Mouse (Mus musculus): Measurements from ENCODE around the gene Pim1.
A peak's percentile ranks its signal among the peaks of the same experiment; 100 is the strongest.
"Not testable (repeated sequence)": the region's sequence is repeated elsewhere in the genome, so short reads cannot be mapped to it uniquely, and the experiment has no call there.

The Pim1 gene

DNA sequence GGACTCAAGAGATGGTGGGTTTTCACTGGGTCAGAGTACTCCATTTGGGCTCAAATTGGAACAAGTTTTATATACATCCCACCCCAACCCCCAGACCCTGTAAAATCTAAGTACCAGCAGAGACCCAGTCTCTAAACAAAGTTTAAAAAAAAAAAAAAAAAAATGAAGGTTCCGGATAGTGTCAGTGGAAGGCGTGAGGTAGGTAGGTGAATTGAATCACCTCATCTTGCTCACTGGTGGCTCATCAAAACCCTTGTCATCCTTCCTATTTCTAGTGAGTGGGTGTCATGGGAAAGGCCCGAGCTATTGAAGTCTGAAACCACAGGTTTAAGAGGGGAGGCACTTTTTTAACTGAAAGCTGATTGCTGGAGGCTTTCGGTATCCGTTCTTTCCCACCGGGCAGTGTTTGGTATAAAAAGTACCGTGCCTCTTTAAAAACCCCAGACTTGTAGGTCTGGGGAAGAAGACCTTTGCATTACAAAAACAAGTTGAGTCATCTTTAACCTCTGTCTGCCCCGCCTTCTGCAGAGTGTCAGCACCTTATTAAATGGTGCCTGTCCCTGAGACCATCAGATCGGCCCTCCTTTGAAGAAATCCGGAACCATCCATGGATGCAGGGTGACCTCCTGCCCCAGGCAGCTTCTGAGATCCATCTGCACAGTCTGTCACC is 3.6 kb downstream of the Pim1 start:
- DNase-seq (ENCODE audit: low spot score), result no peak

DNA sequence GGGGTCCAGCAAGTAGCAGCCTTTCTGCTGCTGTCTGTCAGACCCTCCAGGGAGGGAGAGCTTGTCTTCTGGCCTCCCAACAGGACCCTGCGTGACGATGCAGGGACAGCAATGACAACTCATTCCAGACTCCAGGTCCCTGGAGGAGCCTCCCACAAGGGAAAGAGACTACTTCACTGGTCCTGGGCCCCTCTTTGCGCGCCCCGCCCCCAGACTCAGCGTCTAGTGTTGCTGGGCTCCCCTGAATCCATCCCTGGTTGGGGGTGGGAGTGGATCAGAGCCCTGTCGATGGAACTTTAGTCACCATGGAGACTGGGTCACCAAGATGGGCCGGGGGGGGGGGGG is 4.2 kb downstream of the Pim1 start:
- DNase-seq (ENCODE audit: low spot score), result no peak

DNA sequence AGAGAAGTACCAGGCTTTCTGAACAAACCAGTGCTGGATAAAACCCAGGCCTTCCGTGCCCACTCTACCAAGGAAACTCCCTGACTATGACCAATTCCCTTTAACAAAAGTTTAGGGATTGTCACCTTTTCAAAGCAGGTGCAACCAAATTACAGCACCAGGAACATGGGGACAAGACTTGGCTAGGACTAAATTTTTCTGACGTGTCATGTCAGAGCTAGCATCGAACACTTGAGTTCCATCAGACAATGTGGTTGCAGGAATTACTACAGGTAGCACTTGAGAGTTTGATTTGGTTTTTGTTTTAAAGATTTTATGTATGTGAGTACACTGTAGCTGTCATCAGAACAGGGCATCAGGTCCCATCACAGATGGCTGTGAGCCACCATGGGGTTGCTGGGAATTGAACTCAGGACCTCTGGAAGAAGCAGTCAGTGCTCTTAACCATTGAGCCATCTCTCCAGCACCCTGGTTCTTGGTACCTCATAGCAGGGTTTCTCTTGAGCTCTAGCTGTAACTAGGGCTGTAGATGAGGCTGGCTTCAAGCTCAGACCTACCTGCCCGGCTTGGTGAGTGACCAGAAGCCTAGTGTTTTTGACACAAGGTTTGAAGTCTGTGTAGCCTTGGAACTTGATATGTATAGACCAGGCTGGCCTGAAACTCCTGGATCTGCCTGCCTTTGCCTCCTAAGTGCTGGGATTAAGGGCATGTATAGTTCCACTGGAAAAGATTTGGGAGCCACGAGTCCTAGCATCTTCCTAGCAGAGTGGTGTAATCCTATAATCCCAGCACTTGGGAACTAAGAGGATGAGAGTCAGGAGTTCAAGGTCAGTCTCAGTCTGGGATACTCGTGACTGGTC is 5.9 kb downstream of the Pim1 start:
- DNase-seq (ENCODE audit: low spot score), result no peak

DNA sequence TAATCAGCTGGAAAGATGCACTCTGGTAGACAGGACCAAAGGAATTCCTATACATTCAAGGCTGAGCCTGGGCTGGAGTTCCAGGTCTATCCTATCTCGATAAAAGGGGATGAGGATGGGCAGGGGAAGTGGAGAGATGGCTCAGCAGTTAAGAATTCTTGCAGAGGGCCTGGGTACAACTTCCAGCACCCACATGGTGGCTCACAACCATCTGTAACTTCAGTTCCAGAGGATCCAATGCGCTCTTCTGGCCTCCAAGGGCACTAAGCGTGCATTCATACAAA is 6.5 kb downstream of the Pim1 start:
- DNase-seq (ENCODE audit: low spot score), result no peak

DNA sequence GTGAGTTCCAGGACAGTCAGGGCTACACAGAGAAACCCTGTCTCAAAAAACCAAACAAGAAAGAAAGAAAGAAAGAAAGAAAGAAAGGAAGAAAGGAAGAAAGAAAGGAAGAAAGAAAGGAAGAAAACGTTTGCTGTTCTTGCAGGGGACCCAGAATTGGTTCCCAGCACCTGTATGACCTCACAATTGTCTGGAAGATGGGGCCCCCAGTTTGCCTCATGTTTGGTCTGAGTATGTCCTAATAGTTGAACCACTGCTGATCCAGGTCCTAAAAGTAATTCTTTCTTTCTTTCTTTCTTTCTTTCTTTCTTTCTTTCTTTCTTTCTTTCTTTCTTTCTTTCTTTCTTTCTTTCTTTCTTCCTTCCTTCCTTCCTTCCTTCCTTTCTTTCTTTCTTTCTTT is 6.9 kb downstream of the Pim1 start:
- DNase-seq (ENCODE audit: low spot score), result not testable (repeated sequence)

- DNase-seq (ENCODE audit: low spot score), result peak; percentile 34
Measured at GRCm38 (mm10) chr17:29498028-29498427, 7.5 kb downstream of the Pim1 start.

DNA sequence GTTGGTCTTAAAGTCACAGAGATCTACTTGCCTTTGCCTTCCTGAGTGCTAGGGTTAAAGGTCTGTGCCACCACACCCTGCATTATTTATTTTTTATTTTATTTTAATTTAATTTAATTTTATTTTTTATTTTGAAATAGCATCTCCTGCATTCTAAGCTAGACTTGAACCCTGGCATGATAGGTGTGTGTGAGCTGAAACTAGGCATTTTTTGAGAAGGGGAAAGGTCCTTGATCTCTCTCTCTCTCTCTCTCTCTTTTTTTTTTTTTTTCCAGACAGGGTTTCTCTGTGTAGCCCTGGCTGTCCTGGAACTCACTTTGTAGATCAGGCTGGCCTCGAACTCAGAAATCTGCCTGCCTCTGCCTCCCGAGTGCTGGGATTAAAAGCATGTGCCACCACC is 8.4 kb downstream of the Pim1 start:
- DNase-seq (ENCODE audit: low spot score), result not testable (repeated sequence)

GRCm38 (mm10) chr17:29499511-29499910 is 9.0 kb downstream of the Pim1 start:
- no peak for DNase-seq (ENCODE audit: low spot score)

DNA sequence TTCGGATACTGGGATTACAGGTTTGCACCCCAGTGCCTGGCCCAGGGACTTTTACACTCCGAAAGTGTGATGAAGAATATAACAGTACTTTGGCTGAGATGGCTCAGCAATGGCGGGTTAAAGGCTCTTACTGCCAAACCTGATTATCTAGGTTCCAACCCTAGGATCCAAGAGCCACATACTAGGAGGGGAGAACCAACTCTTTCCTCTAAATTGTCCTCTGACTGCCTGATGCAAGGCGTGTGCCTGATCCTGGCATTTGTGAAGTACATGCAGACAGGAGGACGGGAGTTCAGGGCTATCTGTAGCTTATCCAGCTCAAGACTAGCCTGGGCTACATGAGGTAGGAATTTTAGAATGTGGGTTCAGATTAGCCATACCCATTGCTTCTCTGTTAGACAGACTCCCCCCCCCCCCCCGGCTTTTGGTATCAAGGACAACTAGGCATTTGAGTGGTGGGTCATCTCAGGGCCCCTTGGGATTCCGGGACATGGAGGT is 9.7 kb downstream of the Pim1 start:
- DNase-seq (ENCODE audit: low spot score), result no peak

DNA sequence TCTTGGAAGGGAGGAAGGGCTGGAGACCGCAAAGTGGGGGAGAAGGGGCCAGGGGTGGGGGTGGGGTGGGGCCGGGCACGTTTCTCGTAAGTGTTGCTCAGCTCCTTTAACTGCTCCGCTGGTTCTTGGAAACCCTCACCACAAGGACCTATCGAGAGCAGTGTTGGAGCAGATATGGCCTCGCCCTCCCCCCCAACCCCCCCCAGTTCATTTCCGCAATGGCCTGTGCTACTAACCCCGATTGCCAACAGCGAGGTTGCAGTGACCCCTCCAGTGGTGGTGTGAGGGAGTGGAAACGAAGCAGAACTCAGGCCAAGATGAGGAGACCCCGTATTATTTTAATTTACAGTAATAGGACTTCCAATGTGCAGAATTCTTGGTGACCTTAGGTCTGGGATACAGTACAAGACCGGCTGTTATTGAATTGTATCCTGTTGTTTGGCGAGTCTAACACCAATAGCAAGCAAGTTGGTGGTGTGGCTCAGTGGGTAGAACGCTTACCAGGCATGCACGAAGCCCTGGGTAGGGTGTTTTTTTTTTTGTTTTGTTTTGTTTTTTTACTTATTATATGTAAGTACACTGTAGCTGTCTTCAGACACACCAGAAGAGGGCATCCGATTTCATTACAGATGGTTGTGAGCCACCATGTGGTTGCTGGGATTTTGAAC is 10.4 kb downstream of the Pim1 start:
- DNase-seq (ENCODE audit: low spot score), result no peak

DNA sequence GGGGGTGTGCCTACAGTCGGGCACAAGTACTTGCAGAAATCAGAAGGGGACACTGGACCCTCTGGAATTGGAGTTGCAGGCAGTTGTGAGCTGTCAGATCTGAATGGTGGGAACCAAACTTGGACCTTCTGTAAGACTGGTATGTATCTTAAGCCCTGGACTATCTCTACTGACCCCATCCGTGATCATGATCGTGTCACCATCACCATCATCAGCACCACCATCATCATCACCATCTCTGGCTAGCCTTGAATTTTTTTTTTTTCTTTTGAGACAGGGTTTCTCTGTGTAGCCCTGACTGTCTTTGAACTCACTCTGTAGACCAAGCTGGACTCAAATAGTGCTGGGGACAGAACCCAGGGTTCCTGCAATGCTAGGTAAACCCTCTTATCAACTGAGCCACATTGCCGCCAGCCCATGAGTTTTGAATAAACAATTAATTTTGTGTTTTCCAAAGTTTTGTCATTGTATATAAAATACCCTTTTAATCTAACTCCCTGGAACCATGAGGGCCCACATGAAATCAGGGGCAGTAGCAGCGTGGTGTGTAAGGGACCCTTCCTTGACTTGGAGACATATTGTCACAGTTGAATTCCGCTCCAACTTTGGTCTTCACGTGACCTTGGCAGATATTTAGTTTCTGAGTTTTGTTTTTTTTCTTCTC is 11.6 kb downstream of the Pim1 start:
- no peak for DNase-seq (ENCODE audit: low spot score)

DNA sequence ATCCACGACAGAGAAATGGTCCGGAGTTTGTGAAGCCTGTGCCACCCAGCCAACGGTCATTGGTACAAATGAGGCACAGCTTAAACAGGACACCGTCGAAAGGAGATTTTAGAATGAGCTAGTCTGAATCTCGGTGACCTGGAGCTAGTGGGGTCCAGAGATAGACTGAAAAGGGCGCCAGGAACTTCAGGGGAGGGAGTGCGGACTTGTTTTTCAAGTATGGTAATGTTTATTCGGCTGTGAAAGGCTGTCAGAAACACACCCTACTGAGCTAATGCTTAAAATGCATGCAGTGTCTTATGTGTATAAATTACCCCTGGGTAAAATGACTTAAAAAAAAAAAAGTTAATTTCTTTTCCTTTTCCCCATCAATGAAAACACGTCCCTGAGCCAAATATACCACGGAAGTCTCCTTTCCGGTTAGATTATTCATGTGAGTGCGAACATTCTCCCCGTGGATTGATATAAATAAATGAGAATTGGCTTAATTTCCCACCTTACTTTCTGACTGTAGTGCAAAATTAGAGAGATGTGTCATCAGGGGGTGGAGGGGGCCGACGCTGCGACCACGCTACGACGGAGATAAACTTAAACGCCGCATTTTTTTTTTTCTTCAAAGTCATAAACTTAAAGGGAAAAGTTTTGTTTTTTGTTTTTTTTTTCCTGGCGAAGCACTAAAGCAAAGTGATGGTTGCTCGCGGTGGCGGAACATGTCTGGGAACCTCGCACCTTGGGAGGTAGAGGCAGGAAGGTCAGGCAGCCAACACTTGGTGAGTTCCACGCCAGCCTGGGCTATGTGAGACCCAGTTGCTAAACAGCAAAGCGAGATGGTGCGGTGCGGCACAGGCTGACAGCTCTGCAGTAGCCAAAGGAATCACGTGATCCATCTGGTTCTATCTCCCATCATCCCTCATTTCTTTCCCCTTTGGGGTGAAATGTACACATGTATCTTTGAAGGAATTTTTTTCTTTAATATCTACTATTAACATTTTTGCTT is 12.4 kb downstream of the Pim1 start:
- no peak for DNase-seq (ENCODE audit: low spot score)

GRCm38 (mm10) chr17:29503700-29504099 is 13.1 kb downstream of the Pim1 start:
- DNase-seq (ENCODE audit: low spot score), result no peak

DNA sequence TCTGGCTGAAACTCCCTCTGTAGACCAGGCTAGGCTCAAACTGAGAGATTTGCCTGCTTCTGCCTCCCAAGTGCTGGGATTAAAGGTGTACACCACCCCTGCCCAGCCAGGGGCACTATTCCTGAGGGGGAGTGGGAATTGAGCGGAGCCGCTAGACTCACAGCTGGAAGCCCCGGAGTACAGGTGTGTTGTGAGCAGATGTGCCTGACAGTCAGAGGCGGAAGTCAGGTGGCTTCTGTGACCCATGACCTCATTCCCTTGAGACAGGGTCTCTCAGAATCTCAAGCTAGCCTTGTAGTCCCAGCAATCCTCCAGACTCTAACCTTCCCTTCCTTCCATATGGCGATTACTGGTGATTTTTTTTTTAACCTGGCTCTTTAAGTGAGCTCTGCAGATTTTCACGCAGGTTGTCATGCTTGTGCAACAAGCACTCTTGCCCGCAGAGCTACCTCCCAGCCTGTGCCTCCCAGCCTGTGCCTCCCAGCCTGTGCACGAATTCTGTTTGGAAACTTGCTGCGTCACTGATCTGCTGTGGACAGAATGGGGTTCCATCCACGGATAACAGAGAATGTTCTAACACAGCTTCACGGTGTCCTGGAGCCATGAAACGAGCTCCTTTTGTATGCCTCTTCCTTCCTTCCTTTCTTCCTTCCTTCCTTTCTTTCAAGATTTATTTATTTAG is 18.5 kb downstream of the Pim1 start:
- no peak for DNase-seq (ENCODE audit: low spot score)

- DNase-seq (ENCODE audit: low spot score), result no peak
Measured at GRCm38 (mm10) chr17:29510691-29511090, 20.1 kb downstream of the Pim1 start.

GRCm38 (mm10) chr17:29513044-29513730 is 22.6 kb downstream of the Pim1 start:
- DNase-seq (ENCODE audit: low spot score), result no peak

- DNase-seq (ENCODE audit: low spot score), result peak; percentile 86
Measured at GRCm38 (mm10) chr17:29514435-29514834, 23.9 kb downstream of the Pim1 start.

- not testable (repeated sequence) for DNase-seq (ENCODE audit: low spot score)
Measured at GRCm38 (mm10) chr17:29518665-29519064, 28.1 kb downstream of the Pim1 start.

DNA sequence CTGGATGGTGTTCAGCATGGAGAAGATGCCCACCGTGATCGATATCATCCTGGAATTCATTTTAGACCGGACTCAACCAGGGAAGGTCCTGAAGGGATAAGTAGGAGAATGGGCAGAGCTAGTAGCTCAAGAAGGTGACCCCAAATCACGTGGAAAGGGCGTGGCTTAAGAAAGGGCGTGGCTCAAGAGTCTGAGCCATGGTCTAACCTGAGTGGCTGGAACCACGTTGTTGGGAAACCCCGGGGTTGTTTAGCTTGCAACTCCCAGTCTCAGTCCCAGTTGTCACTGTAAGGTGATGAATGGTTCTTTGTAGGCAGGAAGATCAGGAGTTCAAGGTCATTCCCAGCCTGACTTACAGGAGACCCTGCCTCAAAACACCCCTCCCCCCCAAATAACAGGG is 29.2 kb downstream of the Pim1 start:
- no peak for DNase-seq (ENCODE audit: low spot score)

- DNase-seq (ENCODE audit: low spot score), result no peak
Measured at GRCm38 (mm10) chr17:29525613-29526012, 35.1 kb downstream of the Pim1 start.

Measured in layer of hippocampus, adult 11-12 months (tissue).